Mouse (Mus musculus) spleen, adult 18-20 months (tissue): ENCODE results near the gene Snx29.
"Not testable (repeated sequence)": the region's sequence is repeated elsewhere in the genome, so short reads cannot be mapped to it uniquely, and the experiment has no call there.

ENCODE experiments used
- DNase-seq, 2 experiments: peaks; one replicate each; pipeline ENCODE4 v3.0.0; 2022; ENCODE audit warnings: mixed read lengths in 2 of 2

Gene Snx29

GRCm38 (mm10) chr16:11500061-11500460 is 177.4 kb downstream of the Snx29 start:
- DNase-seq: no peak

GRCm38 (mm10) chr16:11501138-11501537 is 178.4 kb downstream of the Snx29 start:
- peak in 1 of 2 experiments; percentile 16 for DNase-seq

GRCm38 (mm10) chr16:11501611-11502010 is 178.9 kb downstream of the Snx29 start:
- DNase-seq: no peak

- DNase-seq: no peak
These were observed 182.2 kb downstream of the Snx29 start for GRCm38 (mm10) chr16:11504666-11505491.

- no peak for DNase-seq
These were observed 182.9 kb downstream of the Snx29 start for GRCm38 (mm10) chr16:11505492-11506176.

GRCm38 (mm10) chr16:11507188-11507731 is 184.6 kb downstream of the Snx29 start:
- no peak for DNase-seq

- DNase-seq: no peak
These were observed 185.6 kb downstream of the Snx29 start for GRCm38 (mm10) chr16:11508341-11508740.

- no peak for DNase-seq
These were observed 187.7 kb downstream of the Snx29 start for GRCm38 (mm10) chr16:11510416-11510815.

- DNase-seq: no peak
These were observed 188.1 kb downstream of the Snx29 start for GRCm38 (mm10) chr16:11510854-11511253.

GRCm38 (mm10) chr16:11511696-11512095 is 189.0 kb downstream of the Snx29 start:
- DNase-seq: not testable (repeated sequence)

GRCm38 (mm10) chr16:11516681-11517080 is 194.0 kb downstream of the Snx29 start:
- DNase-seq: no peak

- DNase-seq: no peak
These were observed 194.7 kb downstream of the Snx29 start for GRCm38 (mm10) chr16:11517385-11517784.

- DNase-seq: no peak
These were observed 196.2 kb downstream of the Snx29 start for GRCm38 (mm10) chr16:11518803-11519498.

GRCm38 (mm10) chr16:11526104-11526786 is 203.5 kb downstream of the Snx29 start:
- DNase-seq: peak in 1 of 2 experiments; percentile 11

GRCm38 (mm10) chr16:11526996-11527395 is 204.3 kb downstream of the Snx29 start:
- DNase-seq: no peak

- no peak for DNase-seq
These were observed 207.9 kb downstream of the Snx29 start for GRCm38 (mm10) chr16:11530466-11531194.

- DNase-seq: no peak
These were observed 208.7 kb downstream of the Snx29 start for GRCm38 (mm10) chr16:11531441-11531840.

- DNase-seq: no peak
These were observed 209.9 kb downstream of the Snx29 start for GRCm38 (mm10) chr16:11532592-11532991.

GRCm38 (mm10) chr16:11533441-11533840 is 210.7 kb downstream of the Snx29 start:
- no peak for DNase-seq

GRCm38 (mm10) chr16:11537663-11538062 is 215.0 kb downstream of the Snx29 start:
- DNase-seq: no peak

- DNase-seq: no peak
These were observed 215.5 kb downstream of the Snx29 start for GRCm38 (mm10) chr16:11538191-11538590.

GRCm38 (mm10) chr16:11540961-11541360 is 218.3 kb downstream of the Snx29 start:
- DNase-seq: no peak
